ENCODE assay signal across 27 mouse cellular contexts in genomic region chr8:87647781-87648180, GRCm38 (mm10).
DNase-seq lines count a peak whose midpoint lies in the region; ATAC-seq and TF ChIP-seq lines count a peak whose summit lies in the region.
"Had no signal": no experiment of that assay in that cellular context is flagged by ENCODE, and none has a peak within 500 bp of the region (broad histone marks: within the 10 kb centered on the region; RNA-seq: fewer than 3 reads in every experiment).

No protein-coding gene starts in this region.

- no peak overlapping the region for H3K4me3 ChIP-seq in embryonic facial prominence, embryonic 14.5 days (ENCODE audit: low read depth, low read length)
- H3K4me3 ChIP-seq in embryonic facial prominence, embryonic 10.5 days: no peak overlapping the region
- no peak overlapping the region for H3K4me3 ChIP-seq in hindbrain, embryonic 12.5 days
- H3K4me3 ChIP-seq in hindbrain, embryonic 14.5 days (replicated peaks; ENCODE audit: low read length): no peak overlapping the region
- H3K4me3 ChIP-seq in midbrain, postnatal 0 days (ENCODE audit: low read depth, low read length): no peak overlapping the region
- H3K4me3 ChIP-seq: embryonic facial prominence, embryonic 15.5 days; forebrain, embryonic 12.5 days; heart, adult 2 months; heart, embryonic 10.5 days; heart, embryonic 13.5 days; intestine, embryonic 15.5 days had no signal

- H3K27me3 ChIP-seq in embryonic facial prominence, embryonic 14.5 days (replicated peaks; ENCODE audit: control insufficient read depth, insufficient read depth, low read length): no peaks in the 10 kb centered on the region
- no peaks in the 10 kb centered on the region for H3K27me3 ChIP-seq in embryonic facial prominence, embryonic 10.5 days (replicated peaks; ENCODE audit: low read depth, poor library complexity, severe bottlenecking)
- H3K27me3 ChIP-seq in hindbrain, embryonic 12.5 days: no peaks in the 10 kb centered on the region
- no peaks in the 10 kb centered on the region for H3K27me3 ChIP-seq in hindbrain, embryonic 14.5 days (ENCODE audit: control insufficient read depth, insufficient read depth, low read length)
- H3K27me3 ChIP-seq in midbrain, postnatal 0 days (ENCODE audit: insufficient read depth, low read length): no peaks in the 10 kb centered on the region
- H3K27me3 ChIP-seq: CH12.LX; embryonic facial prominence, embryonic 15.5 days; intestine, embryonic 15.5 days had no signal

- TF ChIP-seq CTCF in midbrain, postnatal 0 days (IDR thresholded peaks at IDR 0.05): no peak

- H3K36me3 ChIP-seq in embryonic facial prominence, embryonic 14.5 days (ENCODE audit: control insufficient read depth, insufficient read depth, low read length): no peaks in the 10 kb centered on the region
- H3K36me3 ChIP-seq in embryonic facial prominence, embryonic 10.5 days (replicated peaks): no peaks in the 10 kb centered on the region
- no peaks in the 10 kb centered on the region for H3K36me3 ChIP-seq in hindbrain, embryonic 12.5 days
- H3K36me3 ChIP-seq in hindbrain, embryonic 14.5 days (replicated peaks; ENCODE audit: control insufficient read depth, insufficient read depth): no peaks in the 10 kb centered on the region
- H3K36me3 ChIP-seq in midbrain, postnatal 0 days (ENCODE audit: insufficient read depth, low read length): no peaks in the 10 kb centered on the region
- H3K36me3 ChIP-seq: embryonic facial prominence, embryonic 15.5 days; forebrain, embryonic 12.5 days; heart, embryonic 10.5 days; heart, embryonic 13.5 days; intestine, embryonic 15.5 days had no signal

- H3K4me2 ChIP-seq in embryonic facial prominence, embryonic 14.5 days (ENCODE audit: low read depth, low read length): no peak overlapping the region
- H3K4me2 ChIP-seq in hindbrain, embryonic 12.5 days (replicated peaks): no peak overlapping the region
- no peak overlapping the region for H3K4me2 ChIP-seq in hindbrain, embryonic 14.5 days (replicated peaks)
- no peak overlapping the region for H3K4me2 ChIP-seq in midbrain, postnatal 0 days (ENCODE audit: low read depth, low read length, poor library complexity, severe bottlenecking)
- H3K4me2 ChIP-seq: embryonic facial prominence, embryonic 15.5 days; forebrain, embryonic 12.5 days; heart, embryonic 13.5 days; intestine, embryonic 15.5 days had no signal

- WGBS in embryonic facial prominence, embryonic 14.5 days: 69% methylated on average over 9 of the region's 9 CpGs
- 80% methylated on average over 9 of the region's 9 CpGs for WGBS in embryonic facial prominence, embryonic 10.5 days
- 71% methylated on average over 9 of the region's 9 CpGs for WGBS in hindbrain, embryonic 12.5 days
- 69% methylated on average over 9 of the region's 9 CpGs for WGBS in hindbrain, embryonic 14.5 days
- WGBS in midbrain, postnatal 0 days: 78% methylated on average over 9 of the region's 9 CpGs

- DNase-seq in embryonic facial prominence, embryonic 14.5 days (ENCODE audit: low spot score): peak; percentile 51
- DNase-seq in embryonic facial prominence, embryonic 10.5 days (ENCODE audit: low spot score): no peak
- DNase-seq in hindbrain, embryonic 14.5 days (ENCODE audit: low spot score): no peak
- DNase-seq in brain, adult 2 months (ENCODE audit: low read depth, low spot score): peak; percentile 43
- DNase-seq in midbrain, postnatal 0 days (ENCODE audit: low spot score): no peak
- DNase-seq: adrenal gland, adult 2 months; adrenal gland, postnatal 14 days; B cell, adult 2 months; cerebellum, adult 18-20 months; cerebellum, adult 9-10 months; cerebellum, postnatal 25 days; embryo, embryonic 11 days; gastrocnemius, postnatal 36 days; heart, adult 2 months; heart, postnatal 14 days; heart, postnatal 4 days; kidney, adult 11 months; kidney, adult 8-10 months had no signal

- no peaks in the 10 kb centered on the region for H3K9me3 ChIP-seq in embryonic facial prominence, embryonic 14.5 days (ENCODE audit: control insufficient read depth, low read length)
- H3K9me3 ChIP-seq in embryonic facial prominence, embryonic 10.5 days: no peaks in the 10 kb centered on the region
- H3K9me3 ChIP-seq in hindbrain, embryonic 12.5 days (replicated peaks): no peaks in the 10 kb centered on the region
- no peaks in the 10 kb centered on the region for H3K9me3 ChIP-seq in hindbrain, embryonic 14.5 days (ENCODE audit: control insufficient read depth, low read length)
- H3K9me3 ChIP-seq in midbrain, postnatal 0 days (ENCODE audit: low read length): no peaks in the 10 kb centered on the region
- H3K9me3 ChIP-seq: embryonic facial prominence, embryonic 15.5 days; forebrain, embryonic 12.5 days; heart, embryonic 10.5 days; heart, embryonic 13.5 days; intestine, embryonic 15.5 days had no signal

- no peak for ATAC-seq in embryonic facial prominence, embryonic 14.5 days (ENCODE audit: low read depth)
- ATAC-seq in hindbrain, embryonic 12.5 days (ENCODE audit: low FRiP score): 0 out of 2 replicates have a peak, but pooled peaks have one; percentile 21
- no peak for ATAC-seq in hindbrain, embryonic 14.5 days (ENCODE audit: low FRiP score)
- no peak for ATAC-seq in midbrain, postnatal 0 days (ENCODE audit: low FRiP score)
- ATAC-seq: forebrain, embryonic 16.5 days; hindbrain, embryonic 16.5 days; intestine, embryonic 15.5 days had no signal

- peaks cover 17% of the 10 kb centered on the region for H3K4me1 ChIP-seq in embryonic facial prominence, embryonic 14.5 days (ENCODE audit: control insufficient read depth, insufficient read depth, low read length)
- H3K4me1 ChIP-seq in embryonic facial prominence, embryonic 10.5 days: peaks cover 10% of the 10 kb centered on the region
- H3K4me1 ChIP-seq in hindbrain, embryonic 12.5 days: peaks cover 21% of the 10 kb centered on the region
- H3K4me1 ChIP-seq in hindbrain, embryonic 14.5 days (replicated peaks; ENCODE audit: control insufficient read depth, insufficient read depth, low read length): peaks cover 18% of the 10 kb centered on the region
- no peaks in the 10 kb centered on the region for H3K4me1 ChIP-seq in midbrain, postnatal 0 days (ENCODE audit: insufficient read depth, low read length)
- H3K4me1 ChIP-seq: heart, embryonic 10.5 days; heart, embryonic 13.5 days had no signal

- H3K27ac ChIP-seq in embryonic facial prominence, embryonic 14.5 days (replicated peaks; ENCODE audit: low read depth, low read length): no peak overlapping the region
- H3K27ac ChIP-seq in embryonic facial prominence, embryonic 10.5 days (replicated peaks): no peak overlapping the region
- no peak overlapping the region for H3K27ac ChIP-seq in hindbrain, embryonic 12.5 days
- no peak overlapping the region for H3K27ac ChIP-seq in hindbrain, embryonic 14.5 days
- no peak overlapping the region for H3K27ac ChIP-seq in midbrain, postnatal 0 days (ENCODE audit: low read depth, low read length)
- H3K27ac ChIP-seq: embryonic facial prominence, embryonic 15.5 days; forebrain, embryonic 12.5 days; heart, adult 2 months; heart, embryonic 10.5 days; heart, embryonic 13.5 days; intestine, embryonic 15.5 days had no signal

- no peak overlapping the region for H3K9ac ChIP-seq in embryonic facial prominence, embryonic 14.5 days (ENCODE audit: low read depth, low read length)
- no peak overlapping the region for H3K9ac ChIP-seq in hindbrain, embryonic 12.5 days
- H3K9ac ChIP-seq in hindbrain, embryonic 14.5 days: no peak overlapping the region
- H3K9ac ChIP-seq in midbrain, postnatal 0 days (replicated peaks; ENCODE audit: low read length, poor library complexity, severe bottlenecking): no peak overlapping the region
- H3K9ac ChIP-seq: embryonic facial prominence, embryonic 15.5 days; forebrain, embryonic 12.5 days; heart, embryonic 13.5 days; intestine, embryonic 15.5 days had no signal

Comparison
In these comparisons a context has a peak if more than half of its experiments do, and no peak if none do; other contexts are left out.
1. DNase-seq: peak in embryonic facial prominence, embryonic 14.5 days (single experiment) and brain, adult 2 months (single experiment); none in embryonic facial prominence, embryonic 10.5 days (single experiment), hindbrain, embryonic 14.5 days (single experiment) and midbrain, postnatal 0 days (single experiment).